Mouse (Mus musculus): ENCODE data around the gene Plek2.

DNA sequence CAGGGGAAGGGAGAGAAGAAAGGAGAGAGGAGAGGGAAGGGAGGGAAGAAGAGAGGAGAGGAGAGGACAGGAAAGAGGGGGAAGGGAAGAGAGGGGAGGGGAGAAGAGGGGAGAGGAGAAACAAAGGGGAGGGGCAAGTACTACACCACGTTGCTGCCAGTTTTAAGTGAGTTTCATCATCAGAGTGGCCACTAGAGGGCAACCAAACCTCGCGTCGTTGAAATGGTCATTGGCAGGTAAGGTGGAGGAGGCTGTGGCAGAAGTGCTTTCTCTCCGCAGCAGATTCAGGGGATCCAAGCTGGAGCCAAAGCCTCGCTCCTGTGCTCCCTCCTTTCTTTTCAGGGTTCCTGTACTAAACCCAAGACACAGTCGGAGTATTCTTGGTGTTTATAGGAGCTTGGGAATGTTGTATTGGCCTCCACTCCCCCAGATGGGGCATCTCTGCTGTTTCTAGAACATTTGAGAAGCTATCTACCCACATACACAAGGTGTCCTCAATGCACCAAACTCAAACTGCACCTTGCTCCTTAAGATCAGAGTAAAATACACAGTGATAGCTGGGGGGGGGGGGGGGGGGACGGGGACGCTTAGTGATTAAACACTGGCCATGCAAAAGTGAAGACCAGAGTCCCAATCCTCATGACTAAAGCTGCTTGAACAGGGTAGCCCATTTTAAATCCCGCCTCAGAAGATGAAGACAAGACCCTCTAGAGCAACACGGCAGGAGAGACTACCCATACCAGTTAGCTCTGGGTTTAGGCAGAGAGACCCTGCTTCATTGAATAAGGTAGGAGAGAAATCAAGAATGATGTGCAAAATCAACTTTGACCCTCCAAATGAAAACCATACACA lies 11.7 kb upstream of the Plek2 start:
- peak; percentile 81 for TF ChIP-seq CTCF (IDR thresholded peaks at IDR 0.05; ENCODE audit: control insufficient read depth, insufficient read depth, insufficient read length)
- peak; percentile 35 for TF ChIP-seq CEBPB (IDR thresholded peaks at IDR 0.05; ENCODE audit: low read depth)
- TF ChIP-seq MYOD1 (IDR thresholded peaks at IDR 0.05; ENCODE audit: control insufficient read depth, insufficient read length, low read depth) = no peak
- no peak for TF ChIP-seq MYOG (IDR thresholded peaks at IDR 0.05; ENCODE audit: control insufficient read depth, extremely low read depth, insufficient read length)
- no peak for TF ChIP-seq USF1 (IDR thresholded peaks at IDR 0.05; ENCODE audit: low read depth)
- no peak for TF ChIP-seq MAX (IDR thresholded peaks at IDR 0.05)

All from C2C12 (cell line).